Mouse (Mus musculus) right cerebral cortex, postnatal 14 days (tissue): Measurements from ENCODE around the gene Fosb.
"Not testable (repeated sequence)": the region's sequence is repeated elsewhere in the genome, so short reads cannot be mapped to it uniquely, and the experiment has no call there.

Source experiments
- DNase-seq: peaks from one replicate; pipeline ENCODE4 v3.0.0; 2022

Gene Fosb

DNA sequence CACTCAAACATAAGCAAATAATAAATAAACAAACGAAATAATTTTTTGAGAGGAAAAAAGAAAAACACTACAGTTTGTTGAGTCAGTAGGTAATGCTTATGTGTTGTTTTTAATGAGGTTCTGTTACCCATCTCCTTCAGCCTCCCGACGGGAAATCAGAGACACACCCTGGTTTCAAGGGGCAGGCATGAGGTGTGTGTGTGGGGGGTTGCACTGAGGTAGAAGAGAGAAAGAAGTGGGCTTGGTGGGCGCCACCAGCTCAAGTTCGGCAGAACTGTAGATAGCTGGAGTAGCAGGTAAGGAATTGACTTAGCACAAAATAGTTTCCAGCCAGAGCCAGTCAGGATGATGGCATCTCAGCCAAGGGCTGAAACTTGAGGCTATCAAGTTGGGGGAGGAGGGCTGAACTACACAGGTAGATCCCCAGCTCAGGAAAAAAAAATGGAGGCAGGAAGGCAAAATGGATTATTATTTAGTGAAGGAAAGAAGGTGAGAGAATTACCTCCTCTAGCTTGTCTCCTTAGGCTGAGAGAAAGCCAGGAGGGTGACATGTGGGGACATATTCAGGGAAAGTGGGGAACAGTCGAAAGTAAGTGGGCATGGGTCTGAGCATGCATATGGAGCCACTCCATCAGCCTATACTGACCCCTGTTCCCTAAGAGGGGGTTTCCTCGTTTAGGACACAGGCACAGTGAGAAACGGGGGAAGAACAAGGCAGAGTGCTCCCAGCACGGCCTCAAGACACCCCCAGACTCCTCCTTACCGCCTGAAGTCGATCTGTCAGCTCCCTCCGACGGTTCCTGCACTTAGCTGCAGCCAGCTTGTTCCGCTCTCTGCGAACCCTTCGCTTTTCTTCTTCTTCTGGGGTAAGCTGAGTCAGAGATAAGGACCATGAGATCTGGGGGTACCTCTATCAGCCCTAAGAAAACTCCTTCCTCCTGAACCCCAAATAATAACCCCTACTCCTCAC, 3.8 kb downstream of the Fosb start:
- no peak for DNase-seq

DNA sequence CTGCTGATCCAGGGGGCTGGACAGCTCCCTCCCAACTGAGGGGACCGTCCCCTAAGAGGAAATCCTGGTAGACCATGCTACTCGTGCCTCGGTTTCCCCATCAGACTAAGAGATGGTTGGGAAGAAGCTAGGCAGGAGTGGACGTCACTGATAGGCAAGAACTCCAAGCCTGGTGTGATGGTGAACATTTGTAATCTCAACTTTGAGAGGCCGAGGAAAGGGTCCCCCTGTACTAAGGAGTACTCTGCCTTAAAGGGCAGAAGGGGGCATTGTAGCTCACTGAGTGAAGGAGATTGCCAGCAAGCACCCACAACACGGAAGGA, 4.5 kb downstream of the Fosb start:
- DNase-seq, result no peak

- no peak for DNase-seq
Measured at GRCm38 (mm10) chr7:19304501-19305412, 5.1 kb downstream of the Fosb start.

GRCm38 (mm10) chr7:19303770-19304169, 6.1 kb downstream of the Fosb start:
- peak; percentile 71 for DNase-seq

DNA sequence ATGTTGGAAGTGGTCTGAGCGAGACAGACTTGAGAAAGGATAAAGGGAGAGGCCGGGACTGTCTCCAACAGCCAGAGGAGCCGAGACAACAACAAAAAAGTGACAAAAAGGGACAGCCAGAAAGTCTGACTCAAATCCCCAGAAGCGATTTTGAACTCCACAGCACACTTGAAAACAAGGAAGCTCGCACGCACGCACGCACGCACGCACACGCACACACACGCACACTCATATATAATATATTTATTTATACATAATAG, 6.9 kb downstream of the Fosb start:
- no peak for DNase-seq

DNA sequence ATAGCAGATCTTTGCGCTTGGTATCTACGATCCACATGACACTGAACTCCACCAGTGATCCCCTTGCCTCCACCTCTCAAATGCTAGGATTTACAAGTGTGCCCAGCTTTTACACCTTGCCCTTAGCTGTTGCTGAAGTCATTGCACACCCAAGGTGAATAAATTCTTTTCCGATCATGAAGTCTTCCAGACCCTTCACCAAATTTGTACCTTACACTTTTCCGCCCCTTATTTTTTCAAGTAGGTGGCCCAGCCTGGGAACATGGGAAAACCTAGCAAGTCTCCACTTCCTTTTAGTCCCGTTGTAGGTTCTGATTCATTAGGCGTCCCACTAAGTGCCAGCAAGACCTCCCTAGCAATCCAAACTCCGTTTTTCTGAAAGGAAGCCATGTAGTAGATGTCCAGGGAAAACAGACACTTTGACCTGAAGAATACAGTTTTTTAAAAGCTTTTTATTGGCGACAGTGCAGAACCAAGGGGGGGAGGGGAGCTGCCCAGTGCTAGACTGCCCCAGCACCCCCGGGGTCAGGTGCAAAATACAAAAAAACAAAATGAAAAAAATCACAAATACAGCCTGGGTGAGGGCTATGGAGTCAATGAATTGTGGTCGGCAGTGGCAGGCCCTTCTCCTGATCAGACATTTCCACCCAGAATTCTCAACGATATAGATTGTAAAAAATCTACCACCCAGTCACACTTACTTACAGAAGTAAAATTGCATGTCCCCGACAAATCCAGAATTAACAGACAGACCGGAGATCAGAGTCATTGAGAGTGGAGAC, 7.4 kb downstream of the Fosb start:
- DNase-seq, result no peak

- DNase-seq, result no peak
Measured at GRCm38 (mm10) chr7:19301461-19302263, 8.2 kb downstream of the Fosb start.

GRCm38 (mm10) chr7:19300501-19301421, 9.1 kb downstream of the Fosb start:
- peak; percentile 81 for DNase-seq

- peak; percentile 62 for DNase-seq
Measured at GRCm38 (mm10) chr7:19299194-19299593, 10.7 kb downstream of the Fosb start.

GRCm38 (mm10) chr7:19297794-19298193, 12.1 kb downstream of the Fosb start:
- DNase-seq, result no peak

- no peak for DNase-seq
Measured at GRCm38 (mm10) chr7:19297034-19297433, 12.8 kb downstream of the Fosb start.

- peak; percentile 98 for DNase-seq
Measured at GRCm38 (mm10) chr7:19295503-19296185, 14.2 kb downstream of the Fosb start.

- peak; percentile 42 for DNase-seq
Measured at GRCm38 (mm10) chr7:19290969-19291596, 18.8 kb downstream of the Fosb start.

GRCm38 (mm10) chr7:19284763-19285162, 25.1 kb downstream of the Fosb start:
- DNase-seq, result peak; percentile 79

- DNase-seq, result peak; percentile 39
Measured at GRCm38 (mm10) chr7:19283406-19283804, 26.4 kb downstream of the Fosb start.

DNA sequence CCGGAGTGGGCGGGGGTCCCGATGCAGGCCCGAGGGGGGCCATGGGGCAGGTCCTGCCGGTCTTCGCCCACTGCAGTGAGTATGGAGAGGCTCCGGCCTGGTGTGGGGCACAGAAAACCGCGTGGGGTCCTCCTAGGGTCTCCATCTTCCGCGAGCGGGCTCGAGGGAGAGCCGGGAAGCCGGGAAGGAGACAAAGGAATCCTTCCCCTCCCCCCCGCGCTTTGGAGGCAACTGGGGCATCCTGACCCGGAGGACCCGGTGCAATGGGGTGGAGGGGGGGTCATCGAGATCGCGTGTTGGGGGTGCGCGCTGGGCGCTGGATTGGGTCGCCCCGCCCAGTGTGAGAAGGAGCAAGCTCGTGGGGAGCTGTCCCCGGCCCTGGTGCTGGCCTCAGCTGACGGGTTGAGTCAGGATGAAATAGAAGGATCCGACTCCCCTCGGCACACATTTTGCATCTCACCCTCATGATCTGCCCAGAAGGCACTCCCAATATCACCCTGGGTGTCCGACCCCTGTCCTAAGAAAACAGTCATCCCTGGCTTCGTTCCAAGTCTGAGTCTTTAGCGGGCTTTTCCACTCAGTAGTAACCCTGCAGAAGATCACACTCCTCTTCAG, 27.0 kb downstream of the Fosb start:
- peak; percentile 64 for DNase-seq

- DNase-seq, result peak; percentile 83
Measured at GRCm38 (mm10) chr7:19282385-19282784, 27.5 kb downstream of the Fosb start, which contains the start of gene Rtn2. TSS of gene Rtn2 (plus strand) at chr7:19282624.

GRCm38 (mm10) chr7:19281680-19282304, 28.1 kb downstream of the Fosb start:
- DNase-seq, result not testable (repeated sequence)

- no peak for DNase-seq
Measured at GRCm38 (mm10) chr7:19279581-19280114, 30.2 kb downstream of the Fosb start, which contains the start of gene Ppm1n. TSS of gene Ppm1n (minus strand) at chr7:19280064.
